Mouse (Mus musculus) neural tube, embryonic 15.5 days (tissue): ENCODE data around the gene Zfp273. TPM values are rescaled to one million over a fixed set of nuclear protein-coding genes. Genes with fewer than 3 reads are reported as not detected.
"Not testable (repeated sequence)": the region's sequence is repeated elsewhere in the genome, so short reads cannot be mapped to it uniquely, and the experiment has no call there.

Experiments used
- ATAC-seq: fragments of 200-750 bp; cut with Nextera tagmentation; 2 replicates; pipeline ENCODE4 v1.8.0; 2017; ENCODE audit warnings: mild to moderate bottlenecking, moderate TSS enrichment, moderate library complexity; ENCODE audit not compliant: low FRiP score
- H3K27ac ChIP-seq: fragments of 300-500 bp; sonication (generic); replicated peaks from 2 replicates; pipeline ENCODE4 v1.5.1; 2015; ENCODE audit warnings: mild to moderate bottlenecking, inconsistent platforms
- H3K27me3 ChIP-seq: fragments of 300-500 bp; sonication (generic); replicated peaks from 2 replicates; pipeline ENCODE4 v1.6.1; 2015; ENCODE audit warnings: inconsistent platforms
- H3K36me3 ChIP-seq: fragments of 300-500 bp; sonication (generic); 2 replicates; pipeline ENCODE4 v1.6.1; 2015; ENCODE audit warnings: inconsistent platforms
- H3K4me1 ChIP-seq: fragments of 300-500 bp; sonication (generic); 2 replicates; pipeline ENCODE4 v1.6.1; 2015; ENCODE audit warnings: inconsistent platforms
- H3K4me2 ChIP-seq: fragments of 300-500 bp; sonication (generic); 2 replicates; pipeline ENCODE4 v1.6.1; 2015; ENCODE audit warnings: inconsistent platforms, mild to moderate bottlenecking, moderate library complexity
- H3K4me3 ChIP-seq: fragments of 300-500 bp; sonication (generic); replicated peaks from 2 replicates; pipeline ENCODE4 v1.5.1; 2015; ENCODE audit warnings: mild to moderate bottlenecking, inconsistent platforms
- H3K9ac ChIP-seq: fragments of 300-500 bp; sonication (generic); replicated peaks from 2 replicates; pipeline ENCODE4 v1.6.1; 2015; ENCODE audit warnings: mild to moderate bottlenecking, inconsistent platforms
- H3K9me3 ChIP-seq: fragments of 300-500 bp; sonication (generic); replicated peaks from 2 replicates; pipeline ENCODE4 v1.6.1; 2016; ENCODE audit warnings: inconsistent platforms
- WGBS: fragments of 180-500 bp; shearing (Covaris S2); methylation state at CpG from one replicate; pipeline ENCODE4 v1.1.7; 2015; ENCODE audit warnings: mixed read lengths; 5-methylcytosine and 5-hydroxymethylcytosine counted together
- polyA plus RNA-seq: library from polyadenylated mRNA; unstranded; fragments of >200 nt; fragmentation: Nextera tagmentation; extraction: Ambion mirVana; gene quantifications from 2 replicates; pipeline ENCODE4 v1.2.1, GENCODE M21; 2015

The Zfp273 gene
- polyA plus RNA-seq: 12.7 and 13.2 TPM in 2 replicates

DNA sequence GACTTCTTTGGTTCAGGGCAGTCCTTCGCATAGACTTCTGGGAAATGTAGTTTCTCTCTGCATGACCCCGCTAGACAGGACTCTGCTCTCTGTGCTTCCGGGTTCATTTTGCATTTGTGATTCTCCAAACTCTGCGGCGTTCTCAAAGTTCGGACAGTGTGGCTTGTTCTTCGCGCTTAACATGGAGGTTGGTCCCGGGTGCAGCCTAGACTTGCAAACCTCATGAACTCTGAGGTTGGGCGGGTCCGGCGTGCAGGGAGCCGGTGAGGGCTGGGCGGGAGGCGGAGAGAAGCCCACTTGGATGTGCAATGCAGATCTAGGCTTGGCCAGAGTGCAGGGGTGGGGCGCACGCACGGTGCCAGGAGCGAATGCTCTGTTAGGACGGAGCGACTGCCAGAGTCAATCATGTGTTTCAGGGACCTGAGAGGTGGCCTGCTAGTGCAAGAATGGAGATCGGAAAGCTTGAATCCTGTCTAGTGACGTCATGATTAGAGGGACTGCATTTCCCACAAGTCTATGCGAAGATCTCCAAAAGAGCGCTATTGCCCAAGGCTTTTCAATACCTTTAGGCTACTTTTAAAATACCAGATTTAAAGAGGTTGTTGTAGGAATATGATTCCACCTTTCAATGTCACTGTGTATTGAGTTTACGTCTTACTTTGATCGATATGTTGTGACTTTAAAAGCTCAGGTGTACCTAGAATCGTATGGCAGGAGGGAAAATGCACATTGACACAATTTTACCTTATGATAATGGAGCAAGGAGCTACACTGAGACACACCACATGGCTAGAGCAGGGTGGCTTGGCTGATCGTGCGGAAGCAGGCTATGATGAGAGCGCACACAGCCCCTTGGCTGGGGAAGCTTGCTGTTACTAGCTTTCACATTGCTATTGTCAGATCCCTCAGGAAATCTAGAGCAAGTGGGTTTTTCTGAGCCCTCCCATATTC lies at the start of gene Zfp273:
Gene Zfp273, plus strand, starts transcription at position 31 of the 951 bp plus-strand sequence.
- WGBS: 4% methylated on average over 31 of the region's 31 CpGs
- H3K27ac ChIP-seq: peak within 1 kb of the TSS; percentile 87
- peak; percentile 97 for ATAC-seq
- H3K4me1 ChIP-seq: peaks cover 6% of the 10 kb centered on the region; the same call in 1 of the 2 replicates
- no peaks in the 10 kb centered on the region for H3K27me3 ChIP-seq
- H3K36me3 ChIP-seq: peaks cover 11% of the 10 kb centered on the region
- peak within 1 kb of the TSS; percentile 62 for H3K4me3 ChIP-seq
- peak within 1 kb of the TSS; percentile 63 for H3K9ac ChIP-seq
- peak within 1 kb of the TSS; percentile 75 for H3K4me2 ChIP-seq
- H3K9me3 ChIP-seq: 0 out of 2 replicates have a peak, but pooled peaks cover 4% of the 10 kb centered on the region

GRCm38 (mm10) chr13:67779265-67780221 lies 34.0 kb upstream of the Zfp273 start, which contains the start of gene Zfp493:
Gene Zfp493, plus strand, starts transcription at chr13:67779693.
- Histone ChIP-seq H3K4me1 (peaks cover 5% of the 10 kb centered on the region), H3K9ac (peak within 1 kb of the TSS; percentile 58), H3K4me2 (peak within 1 kb of the TSS; percentile 72), H3K9me3 (no peaks in the 10 kb centered on the region), H3K36me3 (no peaks in the 10 kb centered on the region; the same call in 1 of the 2 replicates), H3K4me3 (peak within 1 kb of the TSS; percentile 58), H3K27me3 (no peaks in the 10 kb centered on the region), H3K27ac (peak within 1 kb of the TSS; percentile 52)
- WGBS: 7% methylated on average over 26 of the region's 26 CpGs
- ATAC-seq: peak; percentile 98

DNA sequence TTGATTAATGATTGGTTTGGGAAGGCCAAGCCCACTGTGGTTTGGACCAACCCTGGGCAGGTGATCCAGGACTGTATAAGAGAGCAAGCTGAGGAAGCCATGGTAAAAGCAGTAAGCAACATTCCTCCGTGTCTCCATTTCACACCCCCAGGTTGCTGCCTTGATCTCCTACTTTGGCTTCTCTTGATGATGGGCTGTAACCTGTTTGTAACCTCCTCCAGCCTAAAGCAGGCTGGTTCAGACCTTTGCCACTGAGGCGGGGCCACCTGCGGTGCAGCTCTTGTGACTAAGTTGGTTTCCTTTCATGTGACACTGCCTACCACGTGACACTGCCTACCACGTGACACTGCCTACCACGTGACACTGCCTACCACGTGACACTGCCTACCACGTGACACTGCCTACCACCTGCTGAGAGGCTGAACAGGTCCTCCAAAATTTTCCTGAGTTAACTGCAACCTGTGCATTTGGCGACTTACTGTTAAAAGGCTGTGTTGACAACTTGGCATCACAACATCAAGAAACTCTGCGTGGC lies 21.6 kb upstream of the Zfp273 start:
- Histone ChIP-seq H3K27me3 (no peaks in the 10 kb centered on the region), H3K9ac (no peak overlapping the region), H3K36me3 (peaks cover 14% of the 10 kb centered on the region), H3K9me3 (0 out of 2 replicates have a peak, but pooled peaks cover 2% of the 10 kb centered on the region), H3K4me2 (no peak overlapping the region), H3K27ac (no peak overlapping the region), H3K4me1 (no peaks in the 10 kb centered on the region), H3K4me3 (no peak overlapping the region)
- no peak for ATAC-seq
- 94% methylated on average over 10 of the region's 10 CpGs for WGBS

- no peak overlapping the region for H3K4me2 ChIP-seq
- no peak for ATAC-seq
- no peak overlapping the region for H3K4me3 ChIP-seq
- no peaks in the 10 kb centered on the region for H3K4me1 ChIP-seq
- 53% methylated on average over 3 of the region's 3 CpGs for WGBS
- no peaks in the 10 kb centered on the region for H3K36me3 ChIP-seq
- no peaks in the 10 kb centered on the region for H3K27me3 ChIP-seq
- no peaks in the 10 kb centered on the region for H3K9me3 ChIP-seq
- no peak overlapping the region for H3K9ac ChIP-seq
- no peak overlapping the region for H3K27ac ChIP-seq
These were observed 14.9 kb upstream of the Zfp273 start for GRCm38 (mm10) chr13:67798618-67799017.

DNA sequence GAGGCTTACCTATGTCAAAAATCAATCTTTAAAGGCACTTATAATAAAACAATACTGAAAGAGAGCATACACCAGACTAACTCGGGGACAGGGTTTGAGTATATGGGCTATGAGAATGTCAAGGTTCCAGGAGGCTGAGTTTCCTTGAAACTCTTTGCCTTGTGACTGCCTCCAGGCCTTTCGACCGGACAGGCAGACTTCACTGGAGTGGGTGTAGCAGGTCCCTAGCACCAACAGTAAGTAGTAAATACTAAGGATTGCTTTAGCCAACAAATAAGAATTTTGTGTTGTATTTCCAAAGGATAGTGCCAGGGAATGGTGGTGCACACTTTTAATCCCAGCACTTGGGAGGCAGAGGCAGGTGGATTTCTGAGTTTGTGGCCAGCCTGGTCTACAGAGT lies 14.4 kb upstream of the Zfp273 start:
- H3K4me2 ChIP-seq, H3K36me3 ChIP-seq, H3K27ac ChIP-seq, H3K9ac ChIP-seq, H3K4me1 ChIP-seq, H3K9me3 ChIP-seq, ATAC-seq, H3K27me3 ChIP-seq, H3K4me3 ChIP-seq: not testable (repeated sequence)
- WGBS: 91% methylated on average over 3 of the region's 3 CpGs

- 75% methylated on average over 1 of the region's 1 CpGs for WGBS
- no peak overlapping the region for H3K4me3 ChIP-seq
- H3K4me1 ChIP-seq: peaks cover 6% of the 10 kb centered on the region; the same call in 1 of the 2 replicates
- H3K27ac ChIP-seq: no peak overlapping the region
- no peaks in the 10 kb centered on the region for H3K27me3 ChIP-seq
- H3K9ac ChIP-seq: no peak overlapping the region
- no peaks in the 10 kb centered on the region for H3K9me3 ChIP-seq
- no peaks in the 10 kb centered on the region for H3K36me3 ChIP-seq
- H3K4me2 ChIP-seq: no peak overlapping the region
- no peak for ATAC-seq
These were observed 1.8 kb upstream of the Zfp273 start for GRCm38 (mm10) chr13:67811651-67812210.

DNA sequence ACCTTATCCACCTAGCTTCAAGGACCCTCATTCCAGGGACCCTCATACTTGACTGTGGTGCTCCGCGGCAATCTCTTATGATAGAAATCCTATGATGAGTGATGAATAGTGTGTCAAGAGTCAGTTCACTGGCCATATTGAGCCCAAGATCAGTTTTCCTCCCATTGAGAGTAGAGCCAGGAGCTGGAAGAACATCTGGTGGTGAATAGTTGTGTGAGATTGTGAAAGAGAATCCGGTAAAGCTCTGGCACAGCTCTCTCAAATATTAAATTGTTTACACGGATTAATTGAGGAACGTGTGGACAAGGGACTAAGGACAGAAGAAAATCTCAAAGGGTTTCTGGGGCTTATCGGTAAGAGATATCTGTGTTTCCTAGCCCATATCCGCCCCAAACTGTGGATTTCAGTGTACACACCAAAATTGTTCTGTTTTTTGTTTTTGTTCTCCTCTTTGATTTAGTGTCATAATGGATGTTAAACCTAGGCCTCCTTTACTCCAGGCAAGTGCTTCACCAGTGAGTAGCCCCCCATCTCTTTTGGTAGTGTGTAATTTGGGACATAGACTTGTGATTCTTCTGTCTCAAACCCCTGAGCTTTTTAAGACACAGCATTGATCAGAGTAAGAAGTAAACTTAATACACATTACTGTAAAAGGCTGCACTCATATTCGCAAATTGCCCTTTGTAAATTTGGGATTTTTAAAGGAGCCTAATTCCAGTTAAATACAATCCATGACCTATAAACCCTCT lies 405 bp upstream of the Zfp273 start:
- Histone ChIP-seq H3K36me3 (peaks cover 4% of the 10 kb centered on the region; the same call in 1 of the 2 replicates), H3K4me1 (peaks cover 6% of the 10 kb centered on the region; the same call in 1 of the 2 replicates), H3K4me3 (peak overlapping the region; percentile 62), H3K27ac (peak overlapping the region; percentile 87; the same call in 1 of the 2 replicates), H3K27me3 (no peaks in the 10 kb centered on the region), H3K9me3 (no peaks in the 10 kb centered on the region), H3K4me2 (peak overlapping the region; percentile 75), H3K9ac (no peak overlapping the region)
- ATAC-seq: no peak; the same call in 1 of the 2 replicates
- WGBS: 78% methylated on average over 8 of the region's 8 CpGs

DNA sequence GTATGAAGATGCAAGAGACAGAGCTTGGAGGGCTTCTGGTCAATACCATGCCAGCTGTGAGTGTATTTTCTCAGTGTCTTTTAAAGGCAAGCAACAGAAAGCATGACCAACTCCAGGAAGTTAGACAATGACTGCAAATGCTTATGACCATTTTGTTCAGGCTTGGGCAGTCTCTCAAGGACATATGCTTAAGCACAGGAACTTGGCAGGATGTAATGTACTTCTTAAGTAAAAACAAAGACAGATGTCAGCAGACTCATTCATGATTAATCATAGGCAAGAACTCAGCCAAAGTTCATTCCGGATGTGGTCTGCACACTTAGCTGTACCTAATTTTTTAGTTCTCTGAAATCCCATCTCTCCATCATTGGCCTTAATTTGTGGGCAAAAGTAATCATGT lies 5.1 kb downstream of the Zfp273 start:
- no peak overlapping the region for H3K4me3 ChIP-seq
- no peak overlapping the region for H3K4me2 ChIP-seq
- H3K4me1 ChIP-seq: peaks cover 6% of the 10 kb centered on the region; the same call in 1 of the 2 replicates
- no peaks in the 10 kb centered on the region for H3K27me3 ChIP-seq
- H3K27ac ChIP-seq: no peak overlapping the region
- 0 out of 2 replicates have a peak, but pooled peaks cover 15% of the 10 kb centered on the region for H3K9me3 ChIP-seq
- H3K9ac ChIP-seq: no peak overlapping the region
- no peak for ATAC-seq
- 93% methylated on average over 1 of the region's 1 CpGs for WGBS
- peaks cover 37% of the 10 kb centered on the region for H3K36me3 ChIP-seq

DNA sequence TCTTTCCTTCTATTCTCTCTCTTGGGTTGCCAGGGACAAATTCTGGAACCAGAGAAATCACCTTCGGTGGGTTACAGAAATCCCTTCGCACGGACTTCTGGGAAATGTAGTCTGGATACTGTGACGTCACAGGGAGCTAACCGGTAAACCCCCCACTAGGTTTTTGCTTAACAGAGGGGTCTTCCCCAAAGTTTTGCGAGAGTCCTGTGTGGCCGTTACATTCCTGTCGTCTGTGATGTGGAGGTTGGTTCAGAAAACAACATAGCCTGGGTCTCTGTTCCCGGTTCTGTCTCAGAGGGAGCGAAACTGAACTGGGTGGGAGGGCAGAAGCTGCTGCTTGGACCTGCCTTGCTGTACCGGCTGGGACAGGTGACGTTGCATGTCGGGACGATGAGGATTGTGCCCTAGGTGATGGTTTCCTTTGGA lies 17.4 kb downstream of the Zfp273 start, which contains the start of gene Gm10037:
Gene Gm10037, plus strand, starts transcription at position 196 of the 426 bp plus-strand sequence.
- WGBS: 5% methylated on average over 14 of the region's 14 CpGs
- Histone ChIP-seq H3K27ac (peak within 1 kb of the TSS; percentile 56; the same call in 1 of the 2 replicates), H3K4me3 (peak within 1 kb of the TSS; percentile 50), H3K36me3 (peaks cover 11% of the 10 kb centered on the region), H3K4me2 (peak within 1 kb of the TSS; percentile 69), H3K9me3 (peaks cover 6% of the 10 kb centered on the region), H3K9ac (peak within 1 kb of the TSS; percentile 64), H3K27me3 (no peaks in the 10 kb centered on the region), H3K4me1 (peaks cover 11% of the 10 kb centered on the region; the same call in 1 of the 2 replicates)
- ATAC-seq: peak; percentile 87

GRCm38 (mm10) chr13:67833137-67833536 lies 19.6 kb downstream of the Zfp273 start:
- H3K36me3 ChIP-seq, H3K4me2 ChIP-seq, H3K27ac ChIP-seq, ATAC-seq, H3K4me3 ChIP-seq, H3K9ac ChIP-seq, H3K27me3 ChIP-seq, H3K9me3 ChIP-seq: not testable (repeated sequence)
- H3K4me1 ChIP-seq: peaks cover 11% of the 10 kb centered on the region; the same call in 1 of the 2 replicates
